Mouse (Mus musculus): ENCODE data around the gene Rdh14.

Gene Rdh14

GRCm38 (mm10) chr12:10390671-10391441 is at the start of gene Rdh14:
Gene Rdh14 (plus strand): TSS chr12:10390772.
- peak; percentile 98 for DNase-seq

GRCm38 (mm10) chr12:10350706-10351105 is 39.9 kb upstream of the Rdh14 start:
- DNase-seq = peak in 1 of 2 experiments; percentile 1

- DNase-seq = no peak
Observed at GRCm38 (mm10) chr12:10357756-10358155, 32.8 kb upstream of the Rdh14 start.

GRCm38 (mm10) chr12:10369673-10370072 is 20.9 kb upstream of the Rdh14 start, which contains the start of gene Nt5c1b:
Gene Nt5c1b (plus strand): TSS chr12:10369973.
- no peak for DNase-seq

- DNase-seq = no peak
Observed at GRCm38 (mm10) chr12:10400788-10401187, 10.2 kb downstream of the Rdh14 start.

GRCm38 (mm10) chr12:10402421-10403115 is 12.0 kb downstream of the Rdh14 start:
- no peak for DNase-seq

- DNase-seq = no peak
Observed at GRCm38 (mm10) chr12:10410511-10411179, 20.1 kb downstream of the Rdh14 start.

- DNase-seq = no peak
Observed at GRCm38 (mm10) chr12:10411453-10411852, 20.9 kb downstream of the Rdh14 start.

- DNase-seq = no peak
Observed at GRCm38 (mm10) chr12:10422347-10422746, 31.8 kb downstream of the Rdh14 start.

GRCm38 (mm10) chr12:10425982-10426863 is 35.7 kb downstream of the Rdh14 start:
- DNase-seq = no peak

- no peak for DNase-seq
Observed at GRCm38 (mm10) chr12:10430999-10431398, 40.4 kb downstream of the Rdh14 start.

- peak; percentile 93 to 94 for DNase-seq
Observed at GRCm38 (mm10) chr12:10438054-10439001, 47.8 kb downstream of the Rdh14 start.

- peak; percentile 39 to 60 for DNase-seq
Observed at GRCm38 (mm10) chr12:10439483-10440235, 49.1 kb downstream of the Rdh14 start.
